Mouse (Mus musculus) hindbrain, embryonic 15.5 days (tissue): ENCODE results near the gene Usp44. TPM values are rescaled to one million over a fixed set of nuclear protein-coding genes. Genes with fewer than 3 reads are reported as not detected.

Experiments used
- ATAC-seq: fragments of 200-750 bp; cut with Nextera tagmentation; 2 replicates; pipeline ENCODE4 v1.8.0; 2017; ENCODE audit warnings: low read depth, moderate number of reproducible peaks, moderate TSS enrichment; ENCODE audit not compliant: low FRiP score
- H3K27ac ChIP-seq: fragments of 300-500 bp; sonication (generic); replicated peaks from 2 replicates; pipeline ENCODE4 v1.5.1; 2015; ENCODE audit warnings: mild to moderate bottlenecking, inconsistent platforms
- H3K27me3 ChIP-seq: fragments of 300-500 bp; sonication (generic); 2 replicates; pipeline ENCODE4 v1.6.1; 2015; ENCODE audit warnings: control low read depth, inconsistent platforms
- H3K36me3 ChIP-seq: fragments of 300-500 bp; sonication (generic); 2 replicates; pipeline ENCODE4 v1.6.1; 2015; ENCODE audit warnings: control low read depth, inconsistent platforms
- H3K4me1 ChIP-seq: fragments of 300-500 bp; sonication (generic); replicated peaks from 2 replicates; pipeline ENCODE4 v1.6.1; 2015; ENCODE audit warnings: control low read depth, inconsistent platforms
- H3K4me2 ChIP-seq: fragments of 300-500 bp; sonication (generic); 2 replicates; pipeline ENCODE4 v1.6.1; 2015; ENCODE audit warnings: moderate library complexity, mild to moderate bottlenecking, inconsistent platforms
- H3K4me3 ChIP-seq: fragments of 300-500 bp; sonication (generic); 2 replicates; pipeline ENCODE4 v1.5.1; 2015; ENCODE audit warnings: mild to moderate bottlenecking, inconsistent platforms
- H3K9ac ChIP-seq: fragments of 300-500 bp; sonication (generic); 2 replicates; pipeline ENCODE4 v1.6.1; 2015; ENCODE audit warnings: inconsistent platforms
- H3K9me3 ChIP-seq: fragments of 300-500 bp; sonication (generic); 2 replicates; pipeline ENCODE4 v1.6.1; 2016; ENCODE audit warnings: control low read depth, inconsistent platforms
- WGBS: fragments of 180-500 bp; shearing (Covaris S2); methylation state at CpG from one replicate; pipeline ENCODE4 v1.1.7; 2015; 5-methylcytosine and 5-hydroxymethylcytosine counted together
- polyA plus RNA-seq: library from polyadenylated mRNA; unstranded; fragments of >200 nt; fragmentation: Nextera tagmentation; extraction: Ambion mirVana; gene quantifications from 2 replicates; pipeline ENCODE4 v1.2.1, GENCODE M21; 2015

Usp44 gene
- polyA plus RNA-seq, 1 experiment from 2014 or later: 0.43 TPM

DNA sequence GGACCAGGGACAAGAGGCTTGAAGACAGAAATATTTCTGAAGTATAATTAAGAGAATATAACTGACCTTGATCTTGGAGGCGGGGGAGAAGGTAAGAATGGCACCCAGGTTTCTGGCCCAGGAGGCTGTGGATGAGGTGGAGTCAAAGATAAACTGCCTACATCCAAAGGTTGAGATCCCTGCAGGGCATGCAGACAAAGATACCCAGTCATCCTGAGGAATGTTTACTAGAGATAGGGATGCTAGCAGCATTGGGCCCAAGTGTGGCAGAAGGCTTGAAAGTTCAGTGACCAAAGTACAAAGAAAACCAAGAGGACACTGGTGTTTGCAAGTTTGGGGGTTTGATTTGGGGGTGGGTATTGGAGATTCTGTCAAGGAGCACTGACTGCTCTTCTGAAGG, 59.7 kb downstream of the Usp44 start:
- Histone ChIP-seq H3K4me3 (no peak overlapping the region), H3K4me1 (peaks cover 18% of the 10 kb centered on the region), H3K36me3 (peaks cover 8% of the 10 kb centered on the region), H3K27me3 (no peaks in the 10 kb centered on the region), H3K27ac (no peak overlapping the region), H3K4me2 (no peak overlapping the region), H3K9me3 (no peaks in the 10 kb centered on the region), H3K9ac (no peak overlapping the region)
- ATAC-seq: no peak
- 93% methylated on average over 1 of the region's 1 CpGs for WGBS

DNA sequence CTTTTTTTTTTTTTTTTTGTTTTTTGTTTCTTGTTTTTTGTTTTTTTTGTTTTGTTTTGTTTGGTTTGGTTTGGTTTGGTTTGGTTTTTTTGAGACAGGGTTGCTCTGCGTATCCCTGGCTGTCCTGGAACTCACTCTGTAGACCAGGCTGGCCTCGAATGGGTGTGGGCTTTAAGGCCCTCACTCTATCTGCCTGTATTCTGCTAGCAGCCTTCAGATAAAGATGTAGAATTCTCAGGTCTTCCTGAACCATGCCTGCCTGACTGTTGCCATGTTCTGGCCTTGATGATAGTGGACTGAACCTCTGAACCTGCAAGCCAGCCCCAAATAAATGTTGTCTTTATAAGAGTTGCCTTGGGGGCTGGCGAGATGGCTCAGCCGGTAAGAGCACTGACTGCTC, 61.2 kb downstream of the Usp44 start:
- 93% methylated on average over 4 of the region's 4 CpGs for WGBS
- Histone ChIP-seq H3K27ac (no peak overlapping the region), H3K9ac (no peak overlapping the region), H3K4me1 (peaks cover 17% of the 10 kb centered on the region), H3K36me3 (no peaks in the 10 kb centered on the region), H3K9me3 (no peaks in the 10 kb centered on the region), H3K27me3 (no peaks in the 10 kb centered on the region), H3K4me3 (no peak overlapping the region), H3K4me2 (no peak overlapping the region)
- ATAC-seq: no peak

DNA sequence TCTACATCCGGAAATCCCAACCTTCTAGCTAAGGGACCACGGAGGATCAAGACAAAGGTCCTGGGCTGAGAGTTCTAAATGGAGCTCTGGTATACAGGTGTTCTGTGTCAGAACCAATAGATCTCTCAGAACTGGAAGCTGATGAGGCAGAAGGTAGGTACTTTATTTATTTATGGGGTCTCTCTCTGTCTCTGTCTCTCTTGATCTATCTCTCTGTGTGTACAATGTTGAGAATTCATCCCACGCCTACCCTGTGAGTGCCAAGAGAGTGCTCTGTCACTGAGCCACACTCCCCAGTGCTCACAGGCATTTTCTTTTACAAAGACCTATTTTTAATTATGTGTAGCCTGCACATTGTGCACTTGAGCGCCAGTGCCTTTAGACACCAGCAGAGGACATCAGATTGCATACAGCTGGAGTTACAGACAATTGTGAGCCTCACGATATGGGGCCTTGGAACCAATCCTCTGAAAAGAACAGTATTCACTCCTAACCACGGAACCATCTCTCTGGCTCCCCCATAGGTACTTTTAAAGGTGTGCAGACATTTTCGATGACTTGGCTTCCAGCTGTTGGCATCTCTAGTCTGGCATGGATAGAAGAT, 65.8 kb downstream of the Usp44 start, which contains the start of gene Metap2:
Metap2 (minus strand) TSS at position 51 of the 604 bp plus-strand sequence.
- H3K9me3 ChIP-seq: no peaks in the 10 kb centered on the region
- no peak within 1 kb of the TSS for H3K4me2 ChIP-seq
- H3K4me1 ChIP-seq: no peaks in the 10 kb centered on the region
- 68% methylated on average over 7 of the region's 7 CpGs for WGBS
- H3K36me3 ChIP-seq: no peaks in the 10 kb centered on the region
- no peak within 1 kb of the TSS for H3K4me3 ChIP-seq
- H3K27me3 ChIP-seq: no peaks in the 10 kb centered on the region
- no peak within 1 kb of the TSS for H3K27ac ChIP-seq
- no peak within 1 kb of the TSS for H3K9ac ChIP-seq
- no peak for ATAC-seq

DNA sequence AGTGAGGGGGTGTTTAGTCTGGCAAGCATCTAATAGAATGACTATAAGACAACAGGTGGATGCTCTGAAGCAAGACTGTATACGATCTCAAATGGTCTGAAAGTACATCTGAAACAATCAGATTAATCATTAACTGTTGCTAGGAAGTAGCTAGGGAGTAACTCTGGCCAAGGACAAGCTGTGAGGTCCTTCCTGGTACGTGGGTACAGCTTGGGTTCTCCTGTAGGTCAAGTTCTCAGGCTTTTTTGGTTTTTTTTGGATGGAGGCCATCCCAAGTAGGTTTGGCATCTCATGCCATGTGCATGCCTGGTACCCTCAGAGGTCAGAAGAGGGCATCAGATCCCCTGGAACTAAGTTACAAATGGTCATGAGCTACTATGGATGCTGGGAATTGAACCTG, 67.9 kb downstream of the Usp44 start:
- Histone ChIP-seq H3K27me3 (no peaks in the 10 kb centered on the region), H3K4me3 (no peak overlapping the region), H3K36me3 (no peaks in the 10 kb centered on the region), H3K27ac (no peak overlapping the region), H3K4me2 (no peak overlapping the region), H3K9me3 (no peaks in the 10 kb centered on the region), H3K4me1 (no peaks in the 10 kb centered on the region), H3K9ac (no peak overlapping the region)
- ATAC-seq: no peak
- WGBS: 42% methylated on average over 2 of the region's 2 CpGs

DNA sequence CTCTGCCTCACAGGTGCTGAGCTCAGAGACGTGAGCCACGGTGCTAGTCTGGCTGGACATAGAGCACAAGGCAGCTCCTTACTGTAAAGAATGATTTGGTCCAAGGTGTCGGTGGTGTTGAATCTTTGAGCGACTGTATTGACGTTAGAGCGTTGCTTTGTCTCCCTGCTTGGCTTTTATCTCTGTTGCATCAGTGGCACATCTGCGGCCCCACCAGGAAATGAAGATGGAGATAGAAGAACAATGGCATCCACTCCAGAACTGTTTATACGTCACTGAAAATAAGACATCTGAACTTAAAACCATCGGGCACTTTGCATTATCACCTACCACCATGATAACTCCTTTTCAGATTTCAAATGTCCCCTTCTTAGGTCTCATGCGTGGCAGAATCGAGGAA, 68.6 kb downstream of the Usp44 start:
- H3K4me2 ChIP-seq: no peak overlapping the region
- no peaks in the 10 kb centered on the region for H3K9me3 ChIP-seq
- 90% methylated on average over 11 of the region's 11 CpGs for WGBS
- no peaks in the 10 kb centered on the region for H3K27me3 ChIP-seq
- no peak overlapping the region for H3K4me3 ChIP-seq
- H3K27ac ChIP-seq: no peak overlapping the region
- no peaks in the 10 kb centered on the region for H3K4me1 ChIP-seq
- no peaks in the 10 kb centered on the region for H3K36me3 ChIP-seq
- no peak for ATAC-seq
- no peak overlapping the region for H3K9ac ChIP-seq

DNA sequence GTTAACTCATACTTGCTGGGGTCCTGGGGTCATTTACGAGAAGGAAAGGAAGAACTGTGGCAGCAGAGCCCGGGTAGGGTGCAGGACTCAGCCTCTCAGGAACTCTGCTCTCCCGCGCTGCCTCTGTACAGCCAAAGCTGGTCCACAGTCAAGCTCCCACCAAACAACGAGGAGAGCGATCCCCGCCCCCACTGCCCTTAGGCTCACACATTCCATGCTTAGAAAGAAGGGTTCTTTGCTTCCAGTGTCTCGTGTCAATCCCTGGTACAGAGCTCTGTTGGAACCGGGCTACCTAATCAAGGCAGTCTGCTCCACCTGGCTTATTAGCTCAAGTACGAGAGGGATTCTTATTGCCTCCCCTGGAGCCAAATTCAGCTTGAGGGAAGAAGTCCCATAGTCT, 76.0 kb downstream of the Usp44 start:
- Histone ChIP-seq H3K36me3 (no peaks in the 10 kb centered on the region), H3K27me3 (no peaks in the 10 kb centered on the region), H3K9me3 (no peaks in the 10 kb centered on the region), H3K27ac (no peak overlapping the region), H3K4me1 (no peaks in the 10 kb centered on the region), H3K9ac (no peak overlapping the region), H3K4me2 (no peak overlapping the region), H3K4me3 (no peak overlapping the region)
- no peak for ATAC-seq
- WGBS: 78% methylated on average over 10 of the region's 10 CpGs

Other genes starting within 250 kb of the Usp44 start
- gene Snrpf, start 241.8 kb upstream of the Usp44 start, polyA plus RNA-seq: 66.0 and 68.2 TPM in 2 replicates
- 0.97 and 1.5 TPM in 2 replicates for gene Ntn4, start 190.9 kb upstream of the Usp44 start, polyA plus RNA-seq
- gene Metap2, start 65.5 kb downstream of the Usp44 start, polyA plus RNA-seq: 153 and 156 TPM in 2 replicates
- 51.3 and 55.3 TPM in 2 replicates for gene Vezt, start 204.3 kb downstream of the Usp44 start, polyA plus RNA-seq
- gene Fgd6, start 204.4 kb downstream of the Usp44 start, polyA plus RNA-seq: 2.4 and 3.0 TPM in 2 replicates